Mouse (Mus musculus): ENCODE data around the gene Sms. TPM values are rescaled to one million over a fixed set of nuclear protein-coding genes. Genes with fewer than 3 reads are reported as not detected.

Gene Sms
- polyA plus RNA-seq, 1 experiment = 16.2 TPM

DNA sequence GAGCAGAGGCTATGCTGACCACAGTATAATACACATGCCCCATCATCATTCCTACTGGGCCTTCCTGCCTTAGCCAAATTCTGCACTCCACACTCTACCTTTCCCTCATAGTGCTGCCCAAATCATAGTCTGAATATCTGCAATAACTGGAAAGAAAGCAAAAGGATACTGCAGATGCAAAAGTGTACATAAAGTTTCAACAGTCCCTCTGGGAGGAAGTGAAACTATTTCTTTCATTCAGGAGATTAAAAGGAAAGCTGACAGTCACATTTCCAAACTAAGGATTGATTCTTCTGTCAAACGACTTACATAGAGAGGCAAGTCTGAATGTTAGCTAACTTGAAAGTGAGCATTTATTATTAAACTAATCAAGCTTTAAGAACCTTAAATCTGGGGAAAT lies 26.1 kb downstream of the Sms start:
- H3K4me1 ChIP-seq (ENCODE audit: control insufficient read depth, insufficient read depth, insufficient read length) = no peaks in the 10 kb centered on the region; the same call in 1 of the 2 replicates
- H3K4me3 ChIP-seq (ENCODE audit: extremely low read depth, insufficient read depth, insufficient read length) = no peak overlapping the region
- H3K36me3 ChIP-seq (ENCODE audit: control insufficient read depth, insufficient read depth, low read length) = peaks cover 1% of the 10 kb centered on the region; the same call in 1 of the 2 replicates
- DNase-seq (ENCODE audit: low read depth in 1 of 2, low spot score in 2 of 2) = no peak
- no peak overlapping the region for H3K27ac ChIP-seq (ENCODE audit: insufficient read depth, low read length)
- TF ChIP-seq CTCF (IDR thresholded peaks at IDR 0.05; ENCODE audit: extremely low read depth, insufficient read depth, insufficient read length, insufficient replicate concordance) (no peak), POLR2A (IDR thresholded peaks at IDR 0.05; ENCODE audit: low read depth, low read length) (no peak)
- WGBS = 50% methylated on average over 1 of the region's 1 CpGs
- H3K27me3 ChIP-seq (ENCODE audit: control insufficient read depth, insufficient read depth, low read length) = no peaks in the 10 kb centered on the region

DNA sequence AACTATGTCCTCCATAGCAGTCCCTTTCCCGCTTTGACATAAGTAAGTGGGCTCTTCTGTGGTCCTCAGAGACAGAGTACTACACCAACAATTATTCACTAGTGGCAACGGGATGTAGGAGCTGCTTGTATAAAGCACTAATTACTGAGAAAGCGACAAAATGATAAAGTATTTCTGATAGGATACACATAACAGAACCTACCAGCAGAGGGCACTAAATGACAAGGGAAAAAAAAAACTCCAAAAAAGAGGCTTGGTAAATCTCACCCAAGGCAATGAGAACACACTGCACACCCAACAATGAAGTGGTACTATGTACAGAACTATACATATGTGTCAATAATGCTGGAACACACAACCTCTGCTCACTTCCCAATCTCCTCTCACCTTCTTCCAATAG lies 29.4 kb downstream of the Sms start:
- no peak overlapping the region for H3K4me3 ChIP-seq (ENCODE audit: extremely low read depth, insufficient read depth, insufficient read length)
- H3K36me3 ChIP-seq (ENCODE audit: control insufficient read depth, insufficient read depth, low read length) = peaks cover 1% of the 10 kb centered on the region; the same call in 1 of the 2 replicates
- WGBS = 71% methylated on average over 3 of the region's 3 CpGs
- no peak for DNase-seq (ENCODE audit: low read depth in 1 of 2, low spot score in 2 of 2)
- H3K4me1 ChIP-seq (ENCODE audit: control insufficient read depth, insufficient read depth, insufficient read length) = no peaks in the 10 kb centered on the region
- no peak overlapping the region for H3K27ac ChIP-seq (ENCODE audit: insufficient read depth, low read length)
- H3K27me3 ChIP-seq (ENCODE audit: control insufficient read depth, insufficient read depth, low read length) = no peaks in the 10 kb centered on the region
- TF ChIP-seq CTCF (IDR thresholded peaks at IDR 0.05; ENCODE audit: extremely low read depth, insufficient read depth, insufficient read length, insufficient replicate concordance) = no peak
- TF ChIP-seq POLR2A (IDR thresholded peaks at IDR 0.05; ENCODE audit: low read depth, low read length) = no peak

DNA sequence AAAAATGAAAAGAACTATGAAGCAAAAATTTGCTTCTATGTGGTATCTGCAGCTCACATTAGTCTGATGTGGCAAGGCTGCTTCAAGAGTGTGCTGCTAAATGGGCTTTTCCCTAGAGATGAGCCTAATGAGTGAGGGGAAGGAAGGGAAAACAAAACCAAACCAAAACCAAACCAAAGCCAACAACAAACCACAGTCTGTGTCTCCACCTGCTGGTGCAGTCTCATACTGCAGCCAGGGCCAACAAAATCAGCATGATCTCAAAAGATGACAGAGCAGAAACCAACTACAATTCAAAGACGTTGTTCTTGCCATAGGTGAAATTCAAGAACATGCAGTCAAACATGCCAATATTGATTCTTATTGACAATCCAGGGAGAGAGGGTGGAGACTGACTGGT lies 37.7 kb downstream of the Sms start:
- H3K27ac ChIP-seq (ENCODE audit: insufficient read depth, low read length) = no peak overlapping the region
- DNase-seq (ENCODE audit: low read depth in 1 of 2, low spot score in 2 of 2) = peak; percentile 11 to 33
- TF ChIP-seq POLR2A (IDR thresholded peaks at IDR 0.05; ENCODE audit: low read depth, low read length) (no peak), CTCF (IDR thresholded peaks at IDR 0.05; ENCODE audit: extremely low read depth, insufficient read depth, insufficient read length, insufficient replicate concordance) (peak; percentile 42; the same call in 1 of the 2 replicates)
- no peak overlapping the region for H3K4me3 ChIP-seq (ENCODE audit: extremely low read depth, insufficient read depth, insufficient read length)
- 34% methylated on average over 1 of the region's 1 CpGs for whole genome bisulfite sequencing
- H3K4me1 ChIP-seq (ENCODE audit: control insufficient read depth, insufficient read depth, insufficient read length) = peaks cover 2% of the 10 kb centered on the region; the same call in 1 of the 2 replicates
- no peaks in the 10 kb centered on the region for H3K27me3 ChIP-seq (ENCODE audit: control insufficient read depth, insufficient read depth, low read length)
- no peaks in the 10 kb centered on the region for H3K36me3 ChIP-seq (ENCODE audit: control insufficient read depth, insufficient read depth, low read length)

DNA sequence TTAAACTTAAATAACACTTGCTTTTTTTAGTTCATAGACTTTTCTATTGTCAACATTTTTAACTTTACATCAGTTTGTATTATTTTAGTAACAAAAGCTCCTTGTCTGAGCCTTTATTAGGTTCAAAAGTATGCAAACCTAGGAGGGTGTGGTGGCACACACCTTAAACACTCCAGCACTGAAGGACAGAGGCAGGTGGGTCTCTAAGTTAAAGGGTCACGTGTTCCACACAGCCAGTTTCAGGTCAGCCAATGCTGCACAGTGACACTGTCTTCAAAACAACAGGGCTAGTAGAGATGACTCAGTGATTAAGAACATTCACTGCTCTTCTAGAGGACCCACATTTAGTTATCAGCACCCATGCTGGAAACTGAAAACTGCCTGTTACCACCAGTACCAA lies 43.1 kb downstream of the Sms start:
- no peak for TF ChIP-seq POLR2A (IDR thresholded peaks at IDR 0.05; ENCODE audit: low read depth, low read length)
- TF ChIP-seq CTCF (IDR thresholded peaks at IDR 0.05; ENCODE audit: extremely low read depth, insufficient read depth, insufficient read length, insufficient replicate concordance) = no peak
- Histone ChIP-seq H3K27ac (ENCODE audit: insufficient read depth, low read length) (no peak overlapping the region), H3K27me3 (ENCODE audit: control insufficient read depth, insufficient read depth, low read length) (no peaks in the 10 kb centered on the region), H3K36me3 (ENCODE audit: control insufficient read depth, insufficient read depth, low read length) (0 out of 2 replicates have a peak, but pooled peaks cover 3% of the 10 kb centered on the region), H3K4me3 (ENCODE audit: extremely low read depth, insufficient read depth, insufficient read length) (no peak overlapping the region), H3K4me1 (ENCODE audit: control insufficient read depth, insufficient read depth, insufficient read length) (peaks cover 2% of the 10 kb centered on the region; the same call in 1 of the 2 replicates)
- WGBS = 46% methylated on average over 1 of the region's 1 CpGs
- DNase-seq (ENCODE audit: low read depth in 1 of 2, low spot score in 2 of 2) = no peak

DNA sequence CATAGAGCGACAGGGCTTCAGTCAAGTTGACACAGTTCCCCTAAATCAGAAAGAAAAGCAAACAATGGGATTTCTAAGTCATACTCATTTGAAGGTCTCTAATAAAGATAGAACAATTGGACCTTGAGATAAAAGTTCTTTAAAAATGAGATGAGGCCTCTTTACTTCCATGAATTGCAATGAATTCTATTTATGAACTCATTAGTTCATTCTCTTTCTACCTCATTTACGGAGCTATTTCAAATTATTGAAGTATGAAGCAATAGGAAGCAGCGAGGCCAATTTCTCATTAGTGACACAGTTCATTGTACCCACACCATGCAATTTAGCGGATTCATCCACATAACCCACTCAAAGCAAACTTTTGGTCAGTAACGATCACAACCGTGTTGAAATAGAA lies 44.7 kb downstream of the Sms start:
- 0 out of 2 replicates have a peak, but pooled peaks cover 3% of the 10 kb centered on the region for H3K36me3 ChIP-seq (ENCODE audit: control insufficient read depth, insufficient read depth, low read length)
- DNase-seq (ENCODE audit: low read depth in 1 of 2, low spot score in 2 of 2) = no peak
- H3K27ac ChIP-seq (ENCODE audit: insufficient read depth, low read length) = no peak overlapping the region
- H3K4me3 ChIP-seq (ENCODE audit: extremely low read depth, insufficient read depth, insufficient read length) = no peak overlapping the region
- H3K27me3 ChIP-seq (ENCODE audit: control insufficient read depth, insufficient read depth, low read length) = no peaks in the 10 kb centered on the region
- TF ChIP-seq CTCF (IDR thresholded peaks at IDR 0.05; ENCODE audit: extremely low read depth, insufficient read depth, insufficient read length, insufficient replicate concordance) = no peak
- TF ChIP-seq POLR2A (IDR thresholded peaks at IDR 0.05; ENCODE audit: low read depth, low read length) = no peak
- WGBS = 88% methylated on average over 6 of the region's 6 CpGs
- peaks cover 2% of the 10 kb centered on the region; the same call in 1 of the 2 replicates for H3K4me1 ChIP-seq (ENCODE audit: control insufficient read depth, insufficient read depth, insufficient read length)

DNA sequence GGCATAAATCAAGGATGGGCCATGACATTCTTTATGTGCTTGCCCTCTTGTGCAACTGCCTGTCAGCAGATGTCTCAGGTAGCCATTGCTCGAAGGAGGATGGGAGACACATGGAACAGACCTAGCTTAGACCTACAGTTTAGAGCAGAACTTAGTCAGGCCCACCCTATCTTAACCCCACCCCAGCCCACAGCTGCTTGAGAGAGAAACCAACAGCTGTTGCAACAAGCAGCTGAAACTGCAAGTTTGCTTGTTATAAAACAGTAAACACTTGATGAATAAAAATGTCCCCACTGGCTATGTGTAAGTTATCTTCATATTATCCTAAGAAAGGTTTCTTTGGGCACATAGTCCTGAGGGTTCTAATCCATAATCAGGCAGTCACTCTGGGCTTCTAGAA lies 57.3 kb downstream of the Sms start:
- no peak overlapping the region for H3K4me3 ChIP-seq (ENCODE audit: extremely low read depth, insufficient read depth, insufficient read length)
- H3K27ac ChIP-seq (ENCODE audit: insufficient read depth, low read length) = no peak overlapping the region
- H3K27me3 ChIP-seq (ENCODE audit: control insufficient read depth, insufficient read depth, low read length) = no peaks in the 10 kb centered on the region
- TF ChIP-seq POLR2A (IDR thresholded peaks at IDR 0.05; ENCODE audit: low read depth, low read length) (no peak), CTCF (IDR thresholded peaks at IDR 0.05; ENCODE audit: extremely low read depth, insufficient read depth, insufficient read length, insufficient replicate concordance) (no peak)
- WGBS = 58% methylated on average over 1 of the region's 1 CpGs
- DNase-seq (ENCODE audit: low read depth in 1 of 2, low spot score in 2 of 2) = no peak
- no peaks in the 10 kb centered on the region for H3K36me3 ChIP-seq (ENCODE audit: control insufficient read depth, insufficient read depth, low read length)
- H3K4me1 ChIP-seq (ENCODE audit: control insufficient read depth, insufficient read depth, insufficient read length) = no peaks in the 10 kb centered on the region

DNA sequence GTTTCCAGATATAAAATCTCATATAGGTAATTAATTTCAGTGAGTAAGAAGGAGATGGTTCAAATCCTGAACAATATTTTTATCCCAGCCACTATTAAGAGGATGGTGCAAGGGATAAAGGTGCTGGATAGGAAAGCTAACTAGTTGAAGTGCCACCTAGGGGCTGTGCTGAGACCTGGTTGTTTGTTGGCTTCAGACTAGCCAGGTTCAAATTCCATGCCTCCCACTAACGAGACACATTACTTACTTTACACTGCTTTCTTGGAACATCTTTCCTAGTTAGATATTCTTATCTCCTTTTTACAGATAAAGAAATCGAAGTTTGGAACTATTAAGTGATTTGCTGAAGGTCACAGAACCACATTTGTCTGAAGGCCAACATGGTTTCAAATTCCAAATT lies 72.6 kb downstream of the Sms start:
- Histone ChIP-seq H3K27me3 (ENCODE audit: control insufficient read depth, insufficient read depth, low read length) (no peaks in the 10 kb centered on the region), H3K36me3 (ENCODE audit: control insufficient read depth, insufficient read depth, low read length) (no peaks in the 10 kb centered on the region), H3K27ac (ENCODE audit: insufficient read depth, low read length) (no peak overlapping the region), H3K4me3 (ENCODE audit: extremely low read depth, insufficient read depth, insufficient read length) (no peak overlapping the region), H3K4me1 (ENCODE audit: control insufficient read depth, insufficient read depth, insufficient read length) (no peaks in the 10 kb centered on the region)
- WGBS = 69% methylated on average over 2 of the region's 2 CpGs
- TF ChIP-seq CTCF (IDR thresholded peaks at IDR 0.05; ENCODE audit: extremely low read depth, insufficient read depth, insufficient read length, insufficient replicate concordance) = no peak
- TF ChIP-seq POLR2A (IDR thresholded peaks at IDR 0.05; ENCODE audit: low read depth, low read length) = no peak
- DNase-seq (ENCODE audit: low read depth in 1 of 2, low spot score in 2 of 2) = no peak
